Mouse (Mus musculus) hindbrain, postnatal 0 days (tissue): ENCODE data around the gene Nprl2. TPM values are rescaled to one million over a fixed set of nuclear protein-coding genes. Genes with fewer than 3 reads are reported as not detected.
"Not testable (repeated sequence)": the region's sequence is repeated elsewhere in the genome, so short reads cannot be mapped to it uniquely, and the experiment has no call there.

Experiments used
- ATAC-seq: fragments of 200-750 bp; cut with Nextera tagmentation; 2 replicates; pipeline ENCODE4 v1.8.0; 2017; ENCODE audit warnings: mild to moderate bottlenecking, moderate TSS enrichment, moderate library complexity
- DNase-seq: peaks from one replicate; pipeline ENCODE4 v3.0.0-alpha.2; 2015; ENCODE audit warnings: low spot score
- H3K27ac ChIP-seq: fragments of 300-500 bp; sonication (generic); 2 replicates; pipeline ENCODE4 v1.5.1; 2014; ENCODE audit warnings: mild to moderate bottlenecking
- H3K27me3 ChIP-seq: fragments of 300-500 bp; sonication (generic); 2 replicates; pipeline ENCODE4 v1.6.1; 2014; ENCODE audit warnings: low read length, mixed read lengths; ENCODE audit not compliant: insufficient read depth
- H3K36me3 ChIP-seq: fragments of 300-500 bp; sonication (generic); 2 replicates; pipeline ENCODE4 v1.6.1; 2014; ENCODE audit warnings: low read length, mixed read lengths; ENCODE audit not compliant: insufficient read depth
- H3K4me1 ChIP-seq: fragments of 300-500 bp; sonication (generic); 2 replicates; pipeline ENCODE4 v1.6.1; 2014; ENCODE audit warnings: antibody characterized with exemption, low read length, mixed read lengths; ENCODE audit not compliant: insufficient read depth
- H3K4me2 ChIP-seq: fragments of 300-500 bp; sonication (generic); 2 replicates; pipeline ENCODE4 v1.6.1; 2014; ENCODE audit warnings: low read depth, mild to moderate bottlenecking, low read length, moderate library complexity, mixed read lengths
- H3K4me3 ChIP-seq: fragments of 300-500 bp; sonication (generic); 2 replicates; pipeline ENCODE4 v1.5.1; 2014; ENCODE audit warnings: low read length
- H3K9ac ChIP-seq: fragments of 300-500 bp; sonication (generic); replicated peaks from 2 replicates; pipeline ENCODE4 v1.6.1; 2014; ENCODE audit warnings: mild to moderate bottlenecking, low read length, moderate library complexity, mixed read lengths
- H3K9me3 ChIP-seq: fragments of 300-500 bp; sonication (generic); 2 replicates; pipeline ENCODE4 v1.6.1; 2016; ENCODE audit warnings: low read length, mixed read lengths
- CTCF ChIP-seq: IDR thresholded peaks from 2 replicates; pipeline ENCODE4 v1.5.1; 2016; ENCODE audit warnings: antibody characterized with exemption, control low read depth, low read depth
- WGBS: fragments of 180-500 bp; shearing (Covaris S2); extraction: QIAGEN DNeasy Blood & Tissue Kit; methylation state at CpG from one replicate; pipeline ENCODE4 v1.1.7; 2014; 5-methylcytosine and 5-hydroxymethylcytosine counted together
- polyA plus RNA-seq: library from polyadenylated mRNA; unstranded; fragments of >200 nt; fragmentation: Nextera tagmentation; extraction: Ambion mirVana; gene quantifications from 2 replicates; pipeline ENCODE4 v1.2.1, GENCODE M21; 2015
- total RNA-seq: library from RNA; depleted of rRNA; stranded (reverse); fragments of >200 nt; gene quantifications from 2 replicates; pipeline ENCODE4 v1.2.3, GENCODE M21; 2014

Nprl2 gene
- total and polyA plus RNA-seq, 2 experiments from 2014 or later = 54.6 to 70.5 TPM

GRCm38 (mm10) chr9:107569270-107569669 lies 27.2 kb downstream of the Nprl2 start:
- peak overlapping the region; percentile 75 for H3K9ac ChIP-seq
- peak overlapping the region; percentile 86 for H3K27ac ChIP-seq
- H3K4me2 ChIP-seq = peak overlapping the region; percentile 83
- TF ChIP-seq CTCF = no peak
- ATAC-seq (peak; percentile 57), DNase-seq (no peak)
- H3K4me1 ChIP-seq = peaks cover 21% of the 10 kb centered on the region
- no peaks in the 10 kb centered on the region for H3K27me3 ChIP-seq
- peak overlapping the region; percentile 82 for H3K4me3 ChIP-seq
- no peaks in the 10 kb centered on the region for H3K9me3 ChIP-seq
- H3K36me3 ChIP-seq = peaks cover 28% of the 10 kb centered on the region; the same call in 1 of the 2 replicates
- 0% methylated on average over 23 of the region's 23 CpGs for WGBS

GRCm38 (mm10) chr9:107570016-107570415 lies 28.0 kb downstream of the Nprl2 start:
- Histone ChIP-seq H3K36me3 (peaks cover 28% of the 10 kb centered on the region; the same call in 1 of the 2 replicates), H3K27me3 (no peaks in the 10 kb centered on the region), H3K9ac (peak overlapping the region; percentile 75), H3K4me2 (peak overlapping the region; percentile 83), H3K9me3 (no peaks in the 10 kb centered on the region), H3K4me1 (peaks cover 21% of the 10 kb centered on the region), H3K27ac (peak overlapping the region; percentile 86; the same call in 1 of the 2 replicates), H3K4me3 (peak overlapping the region; percentile 82)
- DNase-seq (no peak), ATAC-seq (no peak)
- 45% methylated on average over 13 of the region's 13 CpGs for WGBS
- TF ChIP-seq CTCF = no peak

- peak overlapping the region; percentile 83 for H3K4me2 ChIP-seq
- no peaks in the 10 kb centered on the region for H3K27me3 ChIP-seq
- TF ChIP-seq CTCF = no peak
- peaks cover 21% of the 10 kb centered on the region; the same call in 1 of the 2 replicates for H3K36me3 ChIP-seq
- ATAC-seq (no peak), DNase-seq (no peak)
- 94% methylated on average over 21 of the region's 21 CpGs for WGBS
- peak overlapping the region; percentile 17; the same call in 1 of the 2 replicates for H3K9ac ChIP-seq
- H3K9me3 ChIP-seq = no peaks in the 10 kb centered on the region
- peak overlapping the region; percentile 82; the same call in 1 of the 2 replicates for H3K4me3 ChIP-seq
- H3K27ac ChIP-seq = no peak overlapping the region
- H3K4me1 ChIP-seq = peaks cover 21% of the 10 kb centered on the region
These were observed 28.8 kb downstream of the Nprl2 start for GRCm38 (mm10) chr9:107570845-107571244.

DNA sequence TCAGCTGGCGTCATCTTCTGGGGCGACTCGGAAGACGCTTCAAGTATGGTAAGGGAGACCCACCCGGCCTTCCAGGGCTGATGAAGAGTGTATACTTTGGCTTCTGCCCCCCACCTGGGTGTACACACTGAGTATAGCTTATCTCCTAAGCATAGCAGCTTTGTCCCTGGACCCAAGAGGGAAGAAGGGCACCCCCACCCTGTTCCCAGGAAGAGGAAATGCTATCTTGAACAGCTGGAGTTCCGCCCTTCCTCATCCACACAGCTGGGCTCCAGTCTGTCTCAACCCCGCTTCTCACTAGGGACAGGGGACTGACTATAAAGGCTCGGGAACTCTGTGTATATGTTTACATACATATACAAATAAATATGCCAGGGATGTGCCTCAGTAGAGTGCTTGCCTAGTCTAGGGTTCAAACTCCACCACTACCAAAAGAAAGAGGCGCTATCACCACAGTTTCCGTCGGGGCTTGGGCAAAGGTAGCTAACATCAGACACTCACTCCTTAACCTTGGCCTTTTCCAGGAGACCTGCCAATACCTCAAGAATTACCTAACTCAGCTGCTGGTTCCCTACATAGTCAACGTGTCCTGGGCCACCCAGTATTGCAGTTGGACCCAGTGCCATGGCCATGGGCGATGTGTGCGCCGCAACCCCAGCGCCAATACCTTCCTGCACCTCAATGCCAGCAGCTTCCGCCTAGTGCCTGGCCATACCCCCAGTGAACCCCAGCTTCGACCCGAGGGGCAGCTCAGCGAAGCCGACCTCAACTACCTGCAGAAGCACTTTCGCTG lies 29.7 kb downstream of the Nprl2 start:
- no peak for ATAC-seq
- Histone ChIP-seq H3K4me1 (peaks cover 21% of the 10 kb centered on the region), H3K9me3 (no peaks in the 10 kb centered on the region), H3K27me3 (no peaks in the 10 kb centered on the region), H3K27ac (no peak overlapping the region), H3K36me3 (peaks cover 21% of the 10 kb centered on the region; the same call in 1 of the 2 replicates), H3K9ac (0 out of 2 replicates have a peak overlapping the region, but pooled peaks have one; percentile 17), H3K4me3 (no peak overlapping the region), H3K4me2 (0 out of 2 replicates have a peak overlapping the region, but pooled peaks have one; percentile 83)
- 93% methylated on average over 22 of the region's 22 CpGs for WGBS
- TF ChIP-seq CTCF = no peak
- DNase-seq = no peak

- WGBS = 92% methylated on average over 2 of the region's 2 CpGs
- Histone ChIP-seq H3K9me3 (no peaks in the 10 kb centered on the region), H3K36me3 (peaks cover 21% of the 10 kb centered on the region; the same call in 1 of the 2 replicates), H3K9ac (no peak overlapping the region), H3K4me1 (peaks cover 21% of the 10 kb centered on the region), H3K4me2 (no peak overlapping the region), H3K27me3 (no peaks in the 10 kb centered on the region), H3K4me3 (no peak overlapping the region), H3K27ac (no peak overlapping the region)
- ATAC-seq (no peak), DNase-seq (no peak)
- TF ChIP-seq CTCF = no peak
These were observed 30.3 kb downstream of the Nprl2 start for GRCm38 (mm10) chr9:107572327-107572662.

- H3K4me2 ChIP-seq, H3K27me3 ChIP-seq, DNase-seq, H3K9me3 ChIP-seq, H3K4me3 ChIP-seq, H3K9ac ChIP-seq, H3K27ac ChIP-seq, ATAC-seq: not testable (repeated sequence)
- Histone ChIP-seq H3K4me1 (peaks cover 14% of the 10 kb centered on the region), H3K36me3 (peaks cover 21% of the 10 kb centered on the region; the same call in 1 of the 2 replicates)
- 80% methylated on average over 6 of the region's 6 CpGs for WGBS
These were observed 31.7 kb downstream of the Nprl2 start for GRCm38 (mm10) chr9:107573774-107574173.
